Mouse (Mus musculus): ENCODE measurements around the gene Gdf15. TPM values are rescaled to one million over a fixed set of nuclear protein-coding genes. Genes with fewer than 3 reads are reported as not detected.
A peak's percentile ranks its signal among the peaks of the same experiment; 100 is the strongest.

Gdf15 gene
- total RNA-seq, 2 experiments from 2014 or later: not detected

DNA sequence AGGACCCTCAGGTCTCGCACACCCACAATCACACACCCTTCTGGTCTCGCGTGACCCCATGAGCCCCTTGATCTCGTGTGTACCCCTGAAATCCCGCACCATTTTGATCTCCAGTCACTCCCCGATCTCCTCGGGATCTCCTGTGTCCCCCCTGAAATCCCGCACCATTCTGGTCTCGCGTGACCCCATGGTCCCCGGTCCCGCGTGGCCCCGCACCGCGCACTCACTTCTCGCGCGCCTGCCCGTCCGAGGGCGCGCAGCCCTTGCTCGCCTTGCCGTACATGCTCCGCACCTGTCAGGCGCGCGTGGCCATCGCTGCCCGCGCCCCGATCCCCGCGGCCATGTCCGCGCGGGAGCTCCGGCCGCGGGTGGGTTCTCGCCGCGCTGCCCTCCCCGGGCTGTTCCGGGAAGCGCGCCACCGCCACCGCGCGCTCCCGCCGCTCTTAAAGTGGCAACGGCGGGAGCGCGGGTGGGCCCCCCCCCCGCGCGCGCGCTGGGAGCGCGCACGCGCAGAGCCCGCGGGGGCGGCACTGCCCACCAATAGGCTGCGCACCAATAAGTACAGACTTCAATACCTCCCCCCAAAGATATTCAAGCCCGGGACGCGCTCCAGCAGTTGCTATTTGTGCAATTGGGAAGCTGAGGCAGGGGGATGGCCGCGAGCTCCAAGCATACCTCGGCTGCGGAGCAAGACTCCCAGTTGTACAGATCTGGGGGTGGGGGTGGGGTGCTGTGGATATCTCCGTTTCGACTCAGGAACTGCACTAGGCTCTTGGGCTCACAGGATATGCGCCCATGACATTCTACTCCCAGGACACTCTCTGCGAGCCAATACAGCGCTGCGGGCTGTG lies 24.1 kb downstream of the Gdf15 start:
- intact Hi-C loops (cut with DNase I): no loop called here
- DNase-seq: peak; percentile 58

DNA sequence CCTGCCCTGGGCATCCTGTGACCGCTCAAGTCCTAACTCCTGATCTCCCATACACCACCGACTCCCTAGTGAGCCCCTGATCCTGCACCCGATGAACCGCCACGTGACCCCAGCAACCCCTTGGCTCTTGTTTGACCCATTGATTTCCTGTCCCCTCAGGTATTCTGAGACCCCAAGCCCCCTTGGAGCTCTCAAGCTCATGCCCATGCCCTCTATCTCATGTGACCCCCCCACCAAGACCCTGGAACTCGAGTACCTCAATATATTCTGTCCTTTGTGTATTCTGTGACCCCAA lies 24.7 kb downstream of the Gdf15 start:
- DNase-seq: no peak
- intact Hi-C loops (cut with DNase I): no loop called here

DNA sequence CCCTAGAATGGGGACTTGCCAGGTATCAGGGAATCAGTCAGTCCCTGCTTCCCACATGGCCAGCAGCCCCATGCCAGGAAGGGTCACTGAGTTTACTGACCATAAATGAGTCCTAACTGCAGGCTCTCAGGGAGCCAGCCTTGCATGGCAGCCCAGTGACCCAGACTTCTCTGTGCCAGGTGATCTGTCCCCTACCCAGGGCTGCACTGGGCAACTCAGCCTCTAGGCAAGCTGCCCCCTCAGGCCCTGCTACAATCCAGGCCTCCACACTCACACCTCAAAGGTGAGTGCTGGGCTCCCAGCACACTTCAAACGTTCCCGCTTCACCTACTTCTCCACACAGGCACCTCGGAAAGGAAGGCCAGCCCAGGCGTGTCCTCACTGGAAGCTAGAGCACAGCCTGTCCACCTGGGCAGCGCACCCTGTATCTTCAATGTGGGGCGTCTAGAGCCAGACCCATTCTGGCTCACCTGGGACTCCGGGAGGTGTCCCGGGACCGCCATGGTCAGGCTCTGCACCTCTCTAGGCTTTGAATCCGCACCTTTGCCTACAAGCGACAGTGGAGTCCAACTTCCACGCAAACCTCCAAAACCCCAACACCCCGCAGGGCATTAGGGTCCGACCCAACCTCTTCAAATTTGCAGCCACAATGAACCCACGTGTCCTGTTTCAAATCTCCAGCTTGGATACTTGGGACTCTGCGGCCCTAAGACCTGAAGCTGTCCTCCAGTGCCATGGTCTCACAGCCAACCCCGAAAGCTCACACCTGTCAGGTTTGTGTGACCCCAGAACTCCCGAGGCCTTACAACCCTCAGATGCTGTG lies 25.3 kb downstream of the Gdf15 start:
- intact Hi-C loops (cut with DNase I): no loop called here
- DNase-seq: no peak

DNA sequence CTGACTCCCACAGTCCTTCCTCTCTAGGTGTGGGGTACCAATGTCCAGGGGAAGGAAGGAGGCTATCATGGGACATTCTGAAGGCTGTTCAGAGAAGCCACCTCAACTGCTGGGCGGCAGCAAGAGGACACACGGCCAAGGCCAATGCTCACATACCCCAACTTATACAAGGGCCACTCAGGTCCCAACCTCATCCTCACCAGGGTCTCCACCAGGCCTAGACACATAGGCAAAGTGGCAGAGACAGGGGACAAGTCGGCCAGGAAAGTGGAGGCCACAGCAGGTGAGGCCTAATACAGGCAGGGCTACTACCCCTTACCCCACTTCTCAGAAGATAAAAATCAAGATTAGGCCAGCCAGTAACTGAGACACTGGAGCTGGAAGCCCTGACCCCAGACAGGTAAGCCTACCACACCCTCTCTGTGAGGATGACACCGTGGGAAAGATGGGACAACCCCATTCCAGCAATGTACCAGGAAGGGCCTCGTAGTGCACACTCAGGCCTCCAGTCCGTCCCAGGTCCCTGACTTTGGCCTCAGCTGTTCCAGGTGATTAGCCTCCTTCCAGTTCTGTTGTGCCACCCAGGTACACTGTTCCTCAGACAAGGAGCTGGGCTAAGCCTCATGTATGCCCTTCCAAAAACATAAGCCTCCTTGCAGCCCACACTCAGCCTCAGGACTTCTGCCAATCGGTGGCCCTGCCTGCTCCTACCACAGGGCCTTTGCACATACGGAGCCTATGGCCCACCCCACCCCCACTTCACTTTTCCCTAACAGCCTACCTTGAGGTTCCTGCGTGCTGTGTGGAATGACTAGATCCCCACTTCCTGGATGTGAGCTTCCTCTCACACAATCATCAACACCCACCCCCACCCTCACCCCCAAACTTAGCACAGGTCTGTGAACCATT lies 26.1 kb downstream of the Gdf15 start:
- DNase-seq: no peak
- intact Hi-C loops (cut with DNase I): no loop called here

DNA sequence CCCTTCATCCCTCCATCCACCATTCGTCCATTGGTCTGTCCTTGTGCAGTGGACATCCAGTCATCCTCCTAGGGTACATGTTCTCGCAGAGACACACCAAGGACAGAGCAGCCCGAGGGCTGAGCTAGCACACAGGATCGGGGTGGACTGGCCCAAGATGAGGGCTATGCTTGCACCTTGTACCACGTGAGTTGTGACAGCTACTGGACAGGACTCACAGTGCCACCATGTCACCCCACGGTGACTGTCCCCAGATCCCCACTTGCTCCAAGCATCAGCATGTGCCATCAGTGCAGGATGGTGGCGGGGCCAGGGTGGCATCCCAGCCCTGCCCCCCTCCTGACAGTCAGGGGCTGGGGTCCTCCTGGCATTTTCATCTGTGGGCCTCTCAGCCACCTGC lies 27.7 kb downstream of the Gdf15 start:
- intact Hi-C loops (cut with DNase I): no loop called here
- no peak for DNase-seq

DNA sequence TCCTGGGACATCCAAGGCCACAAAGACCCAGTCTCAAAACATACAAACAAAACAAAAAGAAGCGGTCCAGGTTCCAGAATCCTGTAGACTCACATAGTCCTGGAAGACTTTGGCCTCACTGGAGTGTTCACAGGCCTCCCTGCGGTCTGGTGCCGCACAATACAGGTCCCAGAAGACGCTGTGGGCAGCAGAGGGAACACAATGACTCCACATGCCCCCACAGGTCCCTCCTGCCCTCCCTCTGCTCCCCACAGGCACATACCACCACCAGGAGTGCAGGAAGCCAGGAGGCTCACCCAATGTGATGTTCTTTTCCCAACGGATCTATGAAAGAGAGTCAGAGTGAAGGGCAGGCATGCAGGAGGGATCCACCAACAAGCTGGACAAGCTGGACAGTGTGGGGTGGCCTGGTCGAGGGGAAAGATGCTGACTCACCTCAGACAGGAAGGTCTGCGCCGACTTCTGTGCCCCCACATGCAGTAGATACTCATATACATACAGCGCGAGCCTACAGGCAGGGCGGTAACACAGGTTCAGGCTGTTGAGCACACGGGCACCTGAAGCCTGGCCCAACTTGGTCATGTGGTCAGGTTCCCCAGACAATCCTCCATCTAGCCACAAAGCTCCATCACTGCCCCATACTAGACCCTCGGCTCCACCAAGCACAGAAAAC lies 30.0 kb downstream of the Gdf15 start:
- intact Hi-C loops (cut with DNase I): no loop called here
- no peak for DNase-seq

DNA sequence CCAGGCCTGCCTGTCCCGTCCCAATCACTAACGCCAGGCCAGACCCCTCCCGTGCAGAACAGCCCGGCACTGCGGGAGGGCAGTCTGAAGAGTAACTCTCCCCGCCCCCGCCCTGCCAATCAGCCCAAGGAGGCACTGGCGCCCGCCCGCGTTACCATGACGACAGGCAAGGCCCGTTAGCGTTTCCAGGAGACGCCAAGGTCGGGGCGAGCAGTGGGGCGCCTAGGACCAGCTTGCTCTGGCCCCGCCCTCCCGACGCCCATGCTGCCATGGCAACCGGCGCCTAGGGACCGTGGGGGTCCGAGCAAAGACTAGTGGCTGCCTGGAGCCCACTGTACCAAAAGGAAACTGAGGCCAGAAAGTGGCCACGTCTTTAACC lies 31.0 kb downstream of the Gdf15 start:
- peak; percentile 98 for DNase-seq
- intact Hi-C loops (cut with DNase I): no loop called here

DNA sequence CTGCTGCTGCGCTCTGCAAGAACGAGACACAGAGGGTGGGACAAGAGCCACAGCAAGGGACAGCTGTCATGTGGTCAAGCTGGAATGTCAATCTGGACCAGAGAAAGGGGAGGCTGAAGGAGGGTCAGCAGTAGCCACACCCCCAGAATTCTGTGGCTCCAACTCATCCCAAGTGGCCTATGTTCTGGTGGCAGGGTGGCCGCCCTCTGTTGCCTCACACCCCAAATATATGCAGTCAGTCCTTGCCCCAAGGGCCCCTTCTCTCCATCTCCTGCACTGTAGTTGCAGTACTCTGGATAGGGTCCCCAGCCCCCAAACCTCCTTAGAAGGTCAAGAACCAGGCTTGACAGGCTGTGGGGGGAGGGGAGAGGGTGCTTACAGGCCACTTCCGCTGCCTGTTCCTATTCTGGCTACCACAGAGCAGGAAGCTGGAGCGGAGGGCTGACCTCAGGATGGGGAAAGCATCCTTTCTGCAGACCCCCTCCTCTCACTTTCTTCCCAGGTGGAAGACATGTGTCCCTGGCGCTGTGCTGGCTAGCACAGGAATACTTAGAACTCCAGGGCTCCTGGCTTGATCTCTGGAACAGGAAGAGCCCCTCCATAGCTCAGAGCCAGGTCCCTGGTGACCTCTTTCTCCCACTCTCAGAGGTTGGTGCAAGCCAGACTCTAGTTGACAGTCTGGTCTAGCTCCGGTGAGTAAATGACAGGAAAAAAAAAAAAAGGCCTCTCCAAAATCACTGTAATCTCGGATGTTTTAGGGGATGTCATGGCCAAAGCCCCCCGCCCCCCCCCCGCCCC lies 31.6 kb downstream of the Gdf15 start:
- peak; percentile 49 for DNase-seq
- intact Hi-C loops (cut with DNase I): no loop called here

DNA sequence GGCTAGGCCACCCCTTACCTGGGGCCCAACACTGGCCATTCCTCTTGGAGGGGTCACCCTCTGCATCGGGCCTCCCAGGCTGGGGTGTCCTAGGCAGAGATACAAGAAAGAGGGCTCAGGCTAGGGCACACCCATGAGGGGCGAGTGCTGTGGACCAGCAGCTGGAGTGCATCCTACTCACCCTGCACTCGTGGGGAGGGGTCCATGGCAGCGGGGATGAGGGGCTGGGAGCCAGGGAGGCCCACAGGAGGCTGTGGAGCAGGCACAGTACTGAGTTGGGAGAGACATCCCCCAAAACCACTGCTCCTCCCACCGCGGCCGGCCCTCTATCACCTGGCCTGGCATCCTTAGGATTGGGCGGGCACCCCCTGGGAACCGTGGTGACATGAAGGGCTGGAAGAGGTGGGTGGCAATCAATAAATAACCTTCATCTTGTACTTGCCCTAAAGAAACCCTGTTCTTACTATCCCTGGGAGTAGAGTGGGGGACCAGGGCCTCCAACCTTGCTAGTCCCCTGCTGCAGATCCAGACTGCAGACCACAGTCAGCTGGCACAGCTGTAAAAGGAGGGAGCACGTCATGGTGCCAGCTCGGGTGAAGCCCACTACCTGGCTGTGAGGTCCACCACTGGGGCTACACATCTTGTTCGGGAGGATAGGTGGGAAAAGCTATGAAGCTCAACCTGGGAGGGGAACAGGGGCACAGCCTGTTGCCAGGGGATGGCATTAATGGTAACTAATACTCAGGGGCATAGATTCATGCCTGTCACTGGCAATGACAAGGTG lies 32.6 kb downstream of the Gdf15 start:
- no peak for DNase-seq
- intact Hi-C loops (cut with DNase I): no loop called here

DNA sequence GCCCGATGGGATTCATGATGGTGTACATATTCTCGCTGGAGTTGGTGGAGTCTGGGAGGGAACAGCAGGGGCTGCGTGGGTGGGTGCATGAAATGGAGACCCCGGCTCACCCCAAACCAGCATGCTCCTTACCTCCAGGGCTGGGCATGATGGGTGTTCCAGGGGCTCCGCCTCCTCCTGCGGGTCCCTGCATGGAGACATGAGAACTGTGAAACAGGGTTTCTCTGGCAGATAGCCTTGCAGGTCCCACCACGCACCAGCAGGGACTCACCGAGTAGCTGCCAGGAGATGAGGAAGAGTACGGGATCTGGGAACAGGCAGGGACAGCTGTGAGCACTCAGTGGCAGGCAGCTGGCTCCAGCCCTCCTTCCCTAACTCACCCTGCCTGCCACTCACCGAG lies 33.5 kb downstream of the Gdf15 start:
- DNase-seq: no peak
- intact Hi-C loops (cut with DNase I): no loop called here

DNA sequence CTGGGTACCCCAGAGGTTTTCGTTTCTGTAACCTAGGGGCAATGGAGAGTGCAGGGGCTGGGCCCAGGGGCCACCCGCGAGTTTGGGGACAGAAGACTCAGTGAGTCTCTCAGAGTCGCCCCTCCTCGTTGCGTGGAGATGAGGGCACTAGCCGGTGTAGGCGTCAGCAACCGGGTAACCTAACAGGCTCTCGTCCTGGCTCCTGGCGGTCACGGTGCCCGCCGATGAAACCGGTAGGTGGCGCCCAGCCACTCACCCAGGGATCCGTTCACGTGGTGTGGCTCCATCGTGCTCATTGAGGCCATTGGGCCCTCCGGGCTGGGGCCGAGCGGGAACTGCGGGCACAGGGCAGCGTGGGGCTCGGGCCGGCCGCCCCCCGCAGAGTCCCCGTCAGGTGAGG lies 34.0 kb downstream of the Gdf15 start:
- intact Hi-C loops (cut with DNase I): no loop called here
- DNase-seq: peak; percentile 85

DNA sequence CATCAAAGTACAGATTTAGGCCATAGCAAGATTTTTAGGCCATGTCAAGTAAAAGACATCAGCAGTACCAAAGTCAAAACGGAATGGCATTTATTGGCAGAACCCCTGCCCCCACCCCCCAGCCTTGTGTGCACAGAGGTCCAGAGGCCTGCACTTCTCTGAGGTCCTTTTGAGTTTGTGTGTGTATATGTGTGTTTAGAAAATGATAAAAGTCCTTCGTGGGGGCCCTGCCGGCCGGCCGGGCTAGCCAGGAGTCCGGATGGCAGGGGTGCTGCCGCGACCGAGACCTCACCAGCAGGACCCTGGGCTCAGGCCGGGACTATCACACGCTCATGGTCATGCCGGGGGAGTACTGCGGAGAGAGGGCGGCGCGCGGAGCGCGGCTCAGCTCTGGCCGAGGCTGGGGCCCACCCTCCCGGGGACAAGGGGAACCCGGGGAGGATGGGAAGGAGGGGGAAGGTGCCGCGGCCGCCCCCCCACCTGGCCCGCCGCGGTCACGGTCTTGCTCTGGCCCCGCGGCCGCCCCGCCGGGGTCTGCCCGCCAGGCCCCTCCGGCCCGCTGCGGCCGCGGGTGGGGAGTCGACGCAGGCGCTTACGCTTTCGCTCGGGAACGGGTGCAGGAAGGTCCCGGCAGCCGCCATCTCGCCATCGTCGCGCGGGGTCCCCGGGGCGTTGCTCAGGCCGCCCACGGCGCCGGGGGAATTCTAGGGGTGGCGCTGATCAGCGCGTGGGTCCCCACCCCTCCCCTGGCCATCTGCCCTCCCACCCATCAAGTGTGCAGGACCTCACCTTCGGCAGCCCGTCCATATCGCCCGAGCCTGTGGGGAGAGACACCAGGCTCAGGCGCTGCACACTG lies 34.6 kb downstream of the Gdf15 start:
- intact Hi-C loops (cut with DNase I): no loop called here
- DNase-seq: no peak

DNA sequence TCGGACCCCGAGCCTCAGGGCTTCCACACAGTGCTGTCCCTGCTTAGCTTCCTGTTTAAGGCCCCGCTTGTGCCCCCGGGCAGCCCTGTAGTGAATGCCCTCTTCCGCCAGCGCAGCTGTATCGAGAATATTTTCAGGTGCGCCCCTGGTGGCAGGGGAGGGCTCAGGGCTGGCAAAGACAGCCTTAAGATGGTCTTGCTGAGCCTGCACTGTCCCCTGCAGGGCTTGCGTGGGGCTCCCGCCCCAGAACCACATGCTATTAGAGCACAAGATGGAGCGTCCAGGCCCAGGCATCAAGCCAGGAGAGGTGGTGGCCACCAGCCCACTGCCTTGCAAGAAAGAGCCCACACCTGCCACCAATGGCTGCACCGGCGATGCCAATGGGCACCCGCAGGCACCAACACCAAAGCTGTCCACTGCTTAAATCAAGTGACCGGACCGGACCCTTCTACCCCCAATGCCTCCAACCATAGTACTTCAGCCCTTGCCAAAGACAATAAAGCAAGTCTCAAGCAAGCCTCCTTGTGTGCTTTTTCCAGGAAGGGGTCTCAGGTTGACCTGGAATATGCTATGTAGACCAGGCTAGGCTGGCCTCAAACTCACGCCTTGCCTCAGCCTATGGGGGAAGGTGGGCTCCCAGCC lies 35.4 kb downstream of the Gdf15 start:
- intact Hi-C loops (cut with DNase I): no loop called here
- DNase-seq: peak; percentile 66

DNA sequence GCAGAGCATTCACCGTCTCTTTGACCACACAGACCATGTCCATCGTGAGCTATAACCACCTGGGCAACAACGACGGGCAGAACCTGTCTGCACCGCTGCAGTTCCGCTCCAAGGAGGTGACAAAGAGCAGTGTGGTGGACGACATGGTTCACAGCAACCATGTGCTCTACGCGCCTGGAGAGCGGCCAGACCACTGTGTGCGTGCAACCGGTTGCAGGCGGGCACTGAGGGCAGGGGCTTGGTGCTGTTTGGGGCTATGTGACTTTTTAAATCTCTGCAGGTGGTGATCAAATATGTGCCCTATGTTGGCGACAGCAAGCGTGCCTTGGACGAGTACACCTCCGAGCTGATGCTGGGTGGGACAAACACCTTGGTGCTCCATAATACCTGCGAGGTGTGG lies 36.0 kb downstream of the Gdf15 start:
- intact Hi-C loops (cut with DNase I): no loop called here
- no peak for DNase-seq

DNA sequence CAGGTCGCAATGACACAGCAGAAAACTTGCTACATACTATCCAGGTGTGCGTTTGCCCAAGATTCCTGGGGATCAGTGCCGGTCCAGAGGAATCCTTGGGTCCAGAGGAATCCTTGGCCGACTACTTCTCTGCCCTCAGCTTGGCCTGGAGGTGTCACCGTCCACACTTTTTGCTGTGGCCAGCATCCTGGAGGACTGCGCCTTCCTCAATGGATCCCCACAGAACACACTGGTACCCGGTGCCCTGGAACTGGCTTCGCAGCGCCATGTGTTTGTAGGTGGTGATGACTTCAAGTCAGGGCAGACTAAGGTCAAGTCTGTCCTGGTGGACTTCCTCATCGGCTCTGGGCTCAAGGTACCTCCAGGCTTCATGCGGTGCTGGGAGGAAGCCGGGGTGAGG lies 36.4 kb downstream of the Gdf15 start:
- intact Hi-C loops (cut with DNase I): no loop called here
- no peak for DNase-seq

DNA sequence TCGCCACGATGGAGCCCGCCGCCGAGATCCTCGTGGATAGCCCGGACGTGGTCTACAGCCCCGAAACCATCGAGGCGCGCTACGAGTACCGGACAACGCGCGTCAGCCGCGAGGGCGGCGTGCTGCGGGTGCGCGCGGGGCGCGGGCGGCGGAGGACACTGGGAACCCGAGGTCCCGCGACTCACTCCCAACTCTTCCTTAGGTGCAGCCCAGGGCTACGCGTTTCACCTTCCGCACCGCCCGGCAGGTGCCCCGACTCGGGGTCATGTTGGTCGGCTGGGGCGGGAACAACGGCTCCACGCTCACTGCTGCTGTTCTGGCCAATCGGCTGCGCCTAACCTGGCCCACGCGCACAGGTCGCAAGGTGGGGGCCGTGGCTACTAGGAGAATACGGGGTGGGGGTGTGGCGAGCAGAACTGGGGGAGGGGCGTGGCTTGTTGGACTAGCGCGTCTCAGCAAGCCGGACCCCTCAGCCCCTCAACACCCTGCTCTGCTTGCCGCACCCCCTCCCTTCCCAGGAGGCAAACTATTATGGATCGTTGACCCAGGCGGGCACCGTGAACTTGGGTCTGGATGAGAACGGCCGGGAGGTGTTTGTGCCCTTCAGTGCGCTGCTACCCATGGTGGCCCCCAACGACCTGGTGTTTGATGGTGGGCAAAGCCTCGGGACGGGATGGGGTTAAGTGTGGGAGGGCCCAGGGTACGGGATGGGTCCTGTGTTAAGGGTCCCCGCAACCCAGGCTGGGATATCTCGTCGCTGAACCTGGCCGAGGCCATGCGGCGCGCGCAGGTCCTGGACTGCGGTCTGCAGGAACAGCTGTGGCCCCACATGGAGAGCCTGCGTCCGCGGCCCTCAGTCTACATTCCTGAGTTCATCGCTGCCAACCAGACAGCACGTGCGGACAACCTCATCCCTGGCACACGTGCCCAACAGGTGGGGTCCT lies 37.4 kb downstream of the Gdf15 start:
- DNase-seq: no peak

More for the DNA sequence above, 37.4 kb downstream of the Gdf15 start:
- intact Hi-C loops (cut with DNase I): no loop called here

Measured in left cerebral cortex, postnatal 4 days (tissue).